9 mouse cellular contexts compared by ENCODE assay signal in genomic region chr17:40904056-40904597, GRCm38 (mm10). TPM values are rescaled to one million over a fixed set of nuclear protein-coding genes. Genes with fewer than 3 reads are reported as not detected.
DNase-seq lines count a peak whose midpoint lies in the region; ATAC-seq lines count a peak whose summit lies in the region.
"Had no signal": no experiment of that assay in that cellular context is flagged by ENCODE, and none has a peak within 500 bp of the region (broad histone marks: within the 10 kb centered on the region; RNA-seq: fewer than 3 reads in every experiment).

No protein-coding gene starts in this region.

- ATAC-seq in kidney, embryonic 16.5 days (ENCODE audit: low FRiP score, low TSS enrichment): no peak; the same call in 1 of the 2 replicates
- ATAC-seq in heart, embryonic 15.5 days (replicated peaks; ENCODE audit: insufficient number of reproducible peaks, insufficient read depth, low FRiP score, low read depth): no peak
- peak; percentile 27 for ATAC-seq in midbrain, embryonic 11.5 days (ENCODE audit: low FRiP score)

- WGBS in kidney, embryonic 16.5 days: 9% methylated on average over 11 of the region's 11 CpGs
- WGBS in heart, embryonic 15.5 days: 9% methylated on average over 11 of the region's 11 CpGs
- WGBS in midbrain, embryonic 11.5 days: 12% methylated on average over 11 of the region's 11 CpGs

- H3K4me2 ChIP-seq in kidney, embryonic 16.5 days (replicated peaks; ENCODE audit: low read depth, low read length): peak overlapping the region; percentile 46
- peak overlapping the region; percentile 62; the same call in 1 of the 2 replicates for H3K4me2 ChIP-seq in heart, embryonic 15.5 days
- peak overlapping the region; percentile 29; the same call in 1 of the 2 replicates for H3K4me2 ChIP-seq in midbrain, embryonic 11.5 days

- no peak overlapping the region for H3K9ac ChIP-seq in kidney, embryonic 16.5 days (replicated peaks; ENCODE audit: low read length)
- no peak overlapping the region for H3K9ac ChIP-seq in heart, embryonic 15.5 days
- H3K9ac ChIP-seq in midbrain, embryonic 11.5 days (ENCODE audit: low read length): no peak overlapping the region

- H3K9me3 ChIP-seq in kidney, embryonic 16.5 days (ENCODE audit: low read length): no peaks in the 10 kb centered on the region
- H3K9me3 ChIP-seq in heart, embryonic 15.5 days (replicated peaks): no peaks in the 10 kb centered on the region
- no peaks in the 10 kb centered on the region for H3K9me3 ChIP-seq in midbrain, embryonic 11.5 days (ENCODE audit: control insufficient read depth, low read length)

- H3K4me1 ChIP-seq in kidney, embryonic 16.5 days (ENCODE audit: insufficient read depth, low read length): 0 out of 2 replicates have a peak, but pooled peaks cover 3% of the 10 kb centered on the region
- H3K4me1 ChIP-seq in heart, embryonic 15.5 days (replicated peaks): peaks cover 8% of the 10 kb centered on the region; the same call in 1 of the 2 replicates
- peaks cover 3% of the 10 kb centered on the region; the same call in 1 of the 2 replicates for H3K4me1 ChIP-seq in midbrain, embryonic 11.5 days (ENCODE audit: control insufficient read depth, insufficient read depth, low read length)

- no peak for DNase-seq in kidney, adult 8-10 months
- DNase-seq in cerebellum, postnatal 14 days: peak; percentile 31 to 40
- DNase-seq in midbrain, embryonic 11.5 days (ENCODE audit: low spot score, missing footprints): no peak
- no peak for DNase-seq in yolk sac, embryonic 10.5 days (ENCODE audit: low spot score)
- DNase-seq in right cerebral cortex, adult 2 months (ENCODE audit: low spot score in 2 of 2): no peak
- DNase-seq in ovary, postnatal 36 days (ENCODE audit: low spot score): no peak
- DNase-seq: gastrocnemius, postnatal 14 days had no signal

- H3K27me3 ChIP-seq in kidney, embryonic 16.5 days (ENCODE audit: insufficient read depth, low read length): no peaks in the 10 kb centered on the region
- no peaks in the 10 kb centered on the region for H3K27me3 ChIP-seq in heart, embryonic 15.5 days
- no peaks in the 10 kb centered on the region for H3K27me3 ChIP-seq in midbrain, embryonic 11.5 days (ENCODE audit: control insufficient read depth, insufficient read depth, low read length)

- H3K27ac ChIP-seq in kidney, embryonic 16.5 days (ENCODE audit: low read length): no peak overlapping the region
- no peak overlapping the region for H3K27ac ChIP-seq in heart, embryonic 15.5 days
- no peak overlapping the region for H3K27ac ChIP-seq in midbrain, embryonic 11.5 days (ENCODE audit: low read depth, low read length)

- H3K36me3 ChIP-seq in kidney, embryonic 16.5 days (ENCODE audit: insufficient read depth, low read length): no peaks in the 10 kb centered on the region
- H3K36me3 ChIP-seq in heart, embryonic 15.5 days: no peaks in the 10 kb centered on the region
- H3K36me3 ChIP-seq in midbrain, embryonic 11.5 days (ENCODE audit: control insufficient read depth, insufficient read depth, low read length): no peaks in the 10 kb centered on the region

- H3K4me3 ChIP-seq in kidney, embryonic 16.5 days (ENCODE audit: low read length): no peak overlapping the region
- H3K4me3 ChIP-seq in heart, embryonic 15.5 days: no peak overlapping the region
- H3K4me3 ChIP-seq in midbrain, embryonic 11.5 days (ENCODE audit: low read depth, low read length): no peak overlapping the region

RNA-seq across cellular contexts. Expression of gene Glyatl3, which starts 10.0 kb away (rescaled TPM):
- polyA plus RNA-seq in kidney, embryonic 16.5 days (2015; fragmentation: Nextera tagmentation; extraction: Ambion mirVana): not detected in 2 replicates
- polyA plus RNA-seq in heart, embryonic 15.5 days (2015; fragmentation: Nextera tagmentation; extraction: Ambion mirVana): not detected in 2 replicates
- polyA plus RNA-seq in midbrain, embryonic 11.5 days (2014; fragmentation: Nextera tagmentation; extraction: Ambion mirVana): not detected in 2 replicates

RNA-seq across cellular contexts. Expression of gene 9130008F23Rik, which starts 23.8 kb away (rescaled TPM):
- polyA plus RNA-seq in kidney, embryonic 16.5 days (2015; fragmentation: Nextera tagmentation; extraction: Ambion mirVana): 2.3 and 2.4 TPM in 2 replicates
- 2.3 and 2.5 TPM in 2 replicates for polyA plus RNA-seq in heart, embryonic 15.5 days (2015; fragmentation: Nextera tagmentation; extraction: Ambion mirVana)
- 0.61 and 0.62 TPM in 2 replicates for polyA plus RNA-seq in midbrain, embryonic 11.5 days (2014; fragmentation: Nextera tagmentation; extraction: Ambion mirVana)

RNA-seq across cellular contexts. Expression of gene Mut, which starts 30.4 kb away (rescaled TPM):
- 53.8 and 55.5 TPM in 2 replicates for polyA plus RNA-seq in kidney, embryonic 16.5 days (2015; fragmentation: Nextera tagmentation; extraction: Ambion mirVana)
- polyA plus RNA-seq in heart, embryonic 15.5 days (2015; fragmentation: Nextera tagmentation; extraction: Ambion mirVana): 39.8 and 41.1 TPM in 2 replicates
- 30.1 and 31.2 TPM in 2 replicates for polyA plus RNA-seq in midbrain, embryonic 11.5 days (2014; fragmentation: Nextera tagmentation; extraction: Ambion mirVana)

RNA-seq across cellular contexts. Expression of gene Cenpq, which starts 30.7 kb away (rescaled TPM):
- polyA plus RNA-seq in kidney, embryonic 16.5 days (2015; fragmentation: Nextera tagmentation; extraction: Ambion mirVana): 25.7 and 28.9 TPM in 2 replicates
- 14.8 and 16.3 TPM in 2 replicates for polyA plus RNA-seq in heart, embryonic 15.5 days (2015; fragmentation: Nextera tagmentation; extraction: Ambion mirVana)
- polyA plus RNA-seq in midbrain, embryonic 11.5 days (2014; fragmentation: Nextera tagmentation; extraction: Ambion mirVana): 44.1 and 47.8 TPM in 2 replicates

Comparison
In these comparisons a context has a peak if more than half of its experiments do, and no peak if none do; other contexts are left out.
1. DNase-seq: peak in cerebellum, postnatal 14 days (2 of 2); none in kidney, adult 8-10 months (0 of 2), midbrain, embryonic 11.5 days (single experiment), yolk sac, embryonic 10.5 days (single experiment), right cerebral cortex, adult 2 months (0 of 2) and ovary, postnatal 36 days (single experiment).
2. Peak in every context shown above with its lines, with median percentiles within 50 percentile points of each other: H3K4me2 ChIP-seq.